Mouse (Mus musculus) lung, embryonic 16.5 days (tissue): ENCODE results near the gene Zcchc2. TPM values are rescaled to one million over a fixed set of nuclear protein-coding genes. Genes with fewer than 3 reads are reported as not detected.

Source experiments
- ATAC-seq: fragments of 200-750 bp; cut with Nextera tagmentation; 2 replicates; pipeline ENCODE4 v1.8.0; 2017; ENCODE audit warnings: low read depth, mild to moderate bottlenecking, moderate library complexity
- H3K27ac ChIP-seq: fragments of 300-500 bp; sonication (generic); 2 replicates; pipeline ENCODE4 v1.5.1; 2014; ENCODE audit warnings: mild to moderate bottlenecking, control low read depth, low read length
- H3K27me3 ChIP-seq: fragments of 300-500 bp; sonication (generic); 2 replicates; pipeline ENCODE4 v1.6.1; 2014; ENCODE audit warnings: low read depth, low read length, mixed read lengths; ENCODE audit not compliant: control insufficient read depth, insufficient read depth
- H3K36me3 ChIP-seq: fragments of 300-500 bp; sonication (generic); 2 replicates; pipeline ENCODE4 v1.6.1; 2014; ENCODE audit warnings: low read length; ENCODE audit not compliant: control insufficient read depth, insufficient read depth
- H3K4me1 ChIP-seq: fragments of 300-500 bp; sonication (generic); replicated peaks from 2 replicates; pipeline ENCODE4 v1.6.1; 2014; ENCODE audit warnings: low read length, mixed read lengths; ENCODE audit not compliant: control insufficient read depth, insufficient read depth
- H3K4me2 ChIP-seq: fragments of 300-500 bp; sonication (generic); 2 replicates; pipeline ENCODE4 v1.6.1; 2014; ENCODE audit warnings: low read depth, low read length, control low read depth
- H3K4me3 ChIP-seq: fragments of 300-500 bp; sonication (generic); 2 replicates; pipeline ENCODE4 v1.5.1; 2014; ENCODE audit warnings: mild to moderate bottlenecking, low read length, control low read depth
- H3K9ac ChIP-seq: fragments of 300-500 bp; sonication (generic); 2 replicates; pipeline ENCODE4 v1.6.1; 2014; ENCODE audit warnings: low read length, control low read depth
- H3K9me3 ChIP-seq: fragments of 300-500 bp; sonication (generic); 2 replicates; pipeline ENCODE4 v1.6.1; 2016; ENCODE audit warnings: low read length; ENCODE audit not compliant: control insufficient read depth
- WGBS: fragments of 180-500 bp; shearing (Covaris S2); extraction: QIAGEN DNeasy Blood & Tissue Kit; methylation state at CpG from one replicate; pipeline ENCODE4 v1.1.7; 2014; 5-methylcytosine and 5-hydroxymethylcytosine counted together
- polyA plus RNA-seq: library from polyadenylated mRNA; unstranded; fragments of >200 nt; fragmentation: Nextera tagmentation; extraction: Ambion mirVana; gene quantifications from 2 replicates; pipeline ENCODE4 v1.2.1, GENCODE M21; 2015

The Zcchc2 gene
- polyA plus RNA-seq, 1 experiment from 2014 or later: 2.3 TPM

- Histone ChIP-seq H3K27ac (no peak overlapping the region), H3K9ac (no peak overlapping the region), H3K9me3 (no peaks in the 10 kb centered on the region), H3K36me3 (no peaks in the 10 kb centered on the region), H3K4me3 (no peak overlapping the region), H3K27me3 (no peaks in the 10 kb centered on the region), H3K4me1 (no peaks in the 10 kb centered on the region), H3K4me2 (no peak overlapping the region)
- 63% methylated on average over 7 of the region's 7 CpGs for WGBS
- ATAC-seq: no peak
Measured at GRCm38 (mm10) chr1:105962084-105962818, 28.0 kb upstream of the Zcchc2 start.

GRCm38 (mm10) chr1:105962852-105963251 is 27.4 kb upstream of the Zcchc2 start:
- Histone ChIP-seq H3K4me1 (no peaks in the 10 kb centered on the region), H3K36me3 (no peaks in the 10 kb centered on the region), H3K4me3 (no peak overlapping the region), H3K27ac (no peak overlapping the region), H3K9me3 (no peaks in the 10 kb centered on the region), H3K9ac (no peak overlapping the region), H3K27me3 (no peaks in the 10 kb centered on the region), H3K4me2 (no peak overlapping the region)
- WGBS: 92% methylated on average over 9 of the region's 9 CpGs
- no peak for ATAC-seq

GRCm38 (mm10) chr1:105964514-105964913 is 25.7 kb upstream of the Zcchc2 start:
- no peak overlapping the region for H3K4me3 ChIP-seq

GRCm38 (mm10) chr1:105965189-105965588 is 25.0 kb upstream of the Zcchc2 start:
- no peaks in the 10 kb centered on the region for H3K36me3 ChIP-seq
- no peaks in the 10 kb centered on the region for H3K4me1 ChIP-seq
- WGBS: 71% methylated on average over 5 of the region's 5 CpGs
- no peaks in the 10 kb centered on the region for H3K27me3 ChIP-seq
- H3K4me2 ChIP-seq: no peak overlapping the region
- no peak for ATAC-seq
- no peaks in the 10 kb centered on the region for H3K9me3 ChIP-seq
- H3K4me3 ChIP-seq: no peak overlapping the region
- H3K9ac ChIP-seq: no peak overlapping the region
- no peak overlapping the region for H3K27ac ChIP-seq

More at GRCm38 (mm10) chr1:105964514-105964913, 25.7 kb upstream of the Zcchc2 start:
- Histone ChIP-seq H3K36me3 (no peaks in the 10 kb centered on the region), H3K27me3 (no peaks in the 10 kb centered on the region), H3K4me2 (no peak overlapping the region), H3K9ac (no peak overlapping the region), H3K27ac (no peak overlapping the region), H3K9me3 (no peaks in the 10 kb centered on the region), H3K4me1 (no peaks in the 10 kb centered on the region)
- no peak for ATAC-seq
- WGBS: 40% methylated on average over 4 of the region's 4 CpGs

GRCm38 (mm10) chr1:105971490-105972170 is 18.6 kb upstream of the Zcchc2 start:
- H3K9ac ChIP-seq: peak overlapping the region; percentile 35

GRCm38 (mm10) chr1:105974023-105974422 is 16.2 kb upstream of the Zcchc2 start:
- Histone ChIP-seq H3K4me2 (no peak overlapping the region), H3K4me1 (no peaks in the 10 kb centered on the region), H3K27me3 (no peaks in the 10 kb centered on the region), H3K9ac (no peak overlapping the region), H3K4me3 (no peak overlapping the region), H3K9me3 (no peaks in the 10 kb centered on the region), H3K36me3 (no peaks in the 10 kb centered on the region), H3K27ac (no peak overlapping the region)
- ATAC-seq: no peak
- WGBS: 32% methylated on average over 2 of the region's 2 CpGs

More at GRCm38 (mm10) chr1:105971490-105972170, 18.6 kb upstream of the Zcchc2 start:
- ATAC-seq: no peak
- Histone ChIP-seq H3K36me3 (no peaks in the 10 kb centered on the region), H3K4me3 (peak overlapping the region; percentile 43), H3K9me3 (no peaks in the 10 kb centered on the region), H3K4me1 (no peaks in the 10 kb centered on the region), H3K27ac (no peak overlapping the region), H3K4me2 (peak overlapping the region; percentile 36), H3K27me3 (no peaks in the 10 kb centered on the region)
- WGBS: 20% methylated on average over 10 of the region's 10 CpGs

GRCm38 (mm10) chr1:105977446-105978094 is 12.6 kb upstream of the Zcchc2 start:
- WGBS: 88% methylated on average over 7 of the region's 7 CpGs
- H3K27ac ChIP-seq: no peak overlapping the region
- H3K4me1 ChIP-seq: peaks cover 3% of the 10 kb centered on the region; the same call in 1 of the 2 replicates
- ATAC-seq: no peak
- H3K27me3 ChIP-seq: no peaks in the 10 kb centered on the region
- no peak overlapping the region for H3K9ac ChIP-seq
- H3K36me3 ChIP-seq: no peaks in the 10 kb centered on the region
- H3K4me3 ChIP-seq: no peak overlapping the region
- no peaks in the 10 kb centered on the region for H3K9me3 ChIP-seq
- H3K4me2 ChIP-seq: no peak overlapping the region

- H3K4me1 ChIP-seq: peaks cover 3% of the 10 kb centered on the region; the same call in 1 of the 2 replicates
- no peak overlapping the region for H3K27ac ChIP-seq
- no peak overlapping the region for H3K4me2 ChIP-seq
- no peaks in the 10 kb centered on the region for H3K27me3 ChIP-seq
- H3K9ac ChIP-seq: no peak overlapping the region
- WGBS: 47% methylated on average over 6 of the region's 6 CpGs
- H3K4me3 ChIP-seq: no peak overlapping the region
- ATAC-seq: peak; percentile 26; the same call in 1 of the 2 replicates
- H3K9me3 ChIP-seq: no peaks in the 10 kb centered on the region
- no peaks in the 10 kb centered on the region for H3K36me3 ChIP-seq
Measured at GRCm38 (mm10) chr1:105980849-105981610, 9.2 kb upstream of the Zcchc2 start.
